Mouse (Mus musculus): ENCODE measurements at regions not wholly inside any gene's neighbourhood (a gene's known extent, or its start where the extent isn't known, plus 50 kb on each side); places are given as distances from the start of the nearest gene placed in this dataset.

GRCm38 (mm10) chr5:24237201-24237600, 72.4 kb downstream of the Nupl2 start:
- DNase-seq (ENCODE audit: extremely low read depth, low read depth, low spot score) = no peak

- no peak for DNase-seq (ENCODE audit: extremely low read depth, low read depth, low spot score)
These were observed 74.2 kb downstream of the Nupl2 start for GRCm38 (mm10) chr5:24239006-24239405.

DNA sequence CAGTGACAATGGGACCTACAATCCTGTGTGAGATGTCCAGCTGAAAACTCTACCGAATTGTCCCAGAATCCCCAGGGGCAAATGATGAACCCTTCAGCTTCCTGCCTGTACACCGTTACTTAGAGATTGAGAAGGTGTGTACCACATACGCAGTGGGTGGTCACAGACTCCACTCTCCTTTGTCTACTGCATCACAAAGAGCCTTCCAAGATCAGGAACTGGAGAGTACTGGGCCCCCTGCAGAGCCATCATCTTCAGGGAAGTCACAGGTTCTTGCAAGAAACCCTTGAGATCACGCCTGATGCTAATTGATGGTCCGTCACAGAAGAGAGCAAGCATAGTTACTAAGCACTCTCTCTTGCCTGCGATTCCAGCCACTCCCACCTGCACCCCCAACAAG, 79.4 kb downstream of the Nupl2 start:
- no peak for DNase-seq (ENCODE audit: extremely low read depth, low read depth, low spot score)

DNA sequence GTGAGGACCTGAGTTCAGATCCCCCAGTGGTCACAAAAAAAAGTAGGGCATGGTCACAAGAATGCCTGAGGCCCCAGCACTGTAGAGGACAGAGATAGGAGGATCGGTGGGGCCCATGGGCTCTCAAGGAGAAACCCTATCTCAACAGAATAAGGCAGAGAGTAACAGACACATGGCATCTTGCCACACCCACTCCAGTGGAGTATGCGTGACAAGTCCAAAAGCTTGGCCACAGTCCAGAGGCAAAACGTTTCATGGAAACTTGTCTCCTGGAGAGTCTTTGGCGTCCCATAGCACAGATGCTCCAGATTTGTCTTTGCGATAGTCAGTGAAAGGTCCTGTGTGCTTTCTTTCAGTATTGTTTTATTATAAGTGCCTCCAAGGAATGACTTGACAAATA, 90.7 kb downstream of the Nupl2 start:
- no peak for DNase-seq (ENCODE audit: extremely low read depth, low read depth, low spot score)

GRCm38 (mm10) chr5:24261098-24261497, 90.3 kb downstream of the Kcnh2 start:
- no peak for DNase-seq (ENCODE audit: extremely low read depth, low read depth, low spot score)

DNA sequence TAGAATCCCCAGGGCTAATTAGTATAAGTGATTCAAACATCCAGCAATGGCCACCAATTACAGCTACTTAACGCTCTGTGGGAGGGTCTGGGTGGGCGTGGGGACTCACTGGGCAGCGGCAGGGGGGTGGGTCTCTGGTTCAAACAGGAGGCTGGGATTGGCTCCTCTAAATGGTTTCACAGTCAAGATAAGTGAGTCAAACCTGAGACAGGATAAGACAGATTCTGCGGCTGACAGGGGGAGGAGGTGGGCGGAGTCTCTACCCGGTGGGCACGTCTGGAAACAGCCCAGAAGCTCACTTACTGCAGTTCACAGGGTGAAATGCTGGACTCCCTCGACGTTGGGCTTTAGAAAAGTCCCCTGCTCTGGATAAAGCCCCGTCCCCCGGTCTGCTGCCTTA, 89.3 kb downstream of the Kcnh2 start:
- DNase-seq (ENCODE audit: extremely low read depth, low read depth, low spot score) = no peak

GRCm38 (mm10) chr5:24264151-24264550, 87.3 kb downstream of the Kcnh2 start:
- no peak for DNase-seq (ENCODE audit: extremely low read depth, low read depth, low spot score)

GRCm38 (mm10) chr5:24265431-24265830, 86.0 kb downstream of the Kcnh2 start:
- no peak for DNase-seq (ENCODE audit: extremely low read depth, low read depth, low spot score)

GRCm38 (mm10) chr5:24266344-24267295, 84.8 kb downstream of the Kcnh2 start:
- DNase-seq (ENCODE audit: extremely low read depth, low read depth, low spot score) = peak; percentile 31
